Mouse (Mus musculus) embryonic fibroblast, embryonic 13.5 days (primary cell): ENCODE results near the gene Cdkl3.

Source experiments
- CTCF ChIP-seq: IDR thresholded peaks from 2 replicates; pipeline ENCODE4 v1.5.1; 2011; ENCODE audit warnings: mild to moderate bottlenecking, control low read depth, low read length, moderate library complexity, borderline replicate concordance; ENCODE audit not compliant: insufficient read depth
- POLR2A ChIP-seq: IDR thresholded peaks from 2 replicates; pipeline ENCODE4 v1.6.1; 2011; ENCODE audit warnings: low read depth, mild to moderate bottlenecking, control low read depth, low read length, moderate library complexity

DNA sequence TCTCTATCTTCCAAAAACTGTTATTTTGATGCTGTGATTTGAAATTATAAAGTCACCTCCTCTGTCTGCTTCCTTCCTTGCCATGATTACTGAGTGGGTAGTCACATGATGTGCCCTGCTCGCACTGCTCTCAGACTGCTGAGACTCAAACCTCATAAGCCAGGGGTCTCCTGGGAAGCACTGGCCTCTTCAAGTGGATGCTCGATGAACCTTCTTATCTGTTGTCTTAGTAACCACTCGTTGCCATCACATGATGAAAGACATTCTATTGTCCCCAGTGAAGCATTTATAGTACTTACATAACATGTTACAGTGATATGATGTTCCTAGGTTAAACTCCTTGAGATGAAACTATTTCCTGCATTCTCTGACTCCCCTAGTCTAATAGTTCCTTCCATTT is 33.6 kb downstream of the Cdkl3 start:
- no peak for TF ChIP-seq CTCF
- TF ChIP-seq POLR2A, result no peak
